Mouse (Mus musculus): ENCODE results near the gene Prl8a8.

The Prl8a8 gene

GRCm38 (mm10) chr13:27513117-27513516, at the start of gene Prl8a8:
Gene Prl8a8 (minus strand): TSS chr13:27513217.
- in situ Hi-C loops (cut with MboI, MseI): no loop called here

GRCm38 (mm10) chr13:27553336-27553735, 40.3 kb upstream of the Prl8a8 start:
- in situ Hi-C loops (cut with MboI, MseI): no loop called here

DNA sequence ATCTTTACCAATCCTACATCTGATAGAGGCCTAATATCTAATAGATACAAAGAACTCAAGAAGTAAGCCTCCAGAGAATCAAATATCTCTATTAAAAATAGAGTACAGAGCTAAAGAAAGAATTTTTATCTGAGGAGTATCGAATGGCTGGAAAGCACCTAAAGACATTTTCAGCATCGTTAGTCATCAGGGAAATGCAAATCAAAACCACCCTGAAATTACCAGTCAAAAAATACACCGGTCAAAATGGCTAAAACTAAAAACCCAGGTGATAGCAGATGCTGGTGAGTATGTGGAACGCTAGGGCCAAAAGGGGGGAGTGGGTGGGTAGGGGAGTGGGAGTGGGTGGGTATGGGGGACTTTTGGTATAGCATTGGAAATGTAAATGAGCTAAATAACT, 10.1 kb upstream of the Prl8a8 start:
- in situ Hi-C loops (cut with MboI, MseI): no loop called here

- in situ Hi-C loops (cut with MboI, MseI): no loop called here
These were observed 5.4 kb downstream of the Prl8a8 start for GRCm38 (mm10) chr13:27507645-27508044.

Measured in regulatory T cell (primary cell).